Mouse (Mus musculus): Measurements from ENCODE around the gene Ascc1. TPM values are rescaled to one million over a fixed set of nuclear protein-coding genes. Genes with fewer than 3 reads are reported as not detected.

Ascc1 gene
- total and polyA plus RNA-seq, 2 experiments: 10.8 to 12.9 TPM

GRCm38 (mm10) chr10:59978401-59978800 is 24.2 kb upstream of the Ascc1 start:
- H3K36me3 ChIP-seq (ENCODE audit: control insufficient read depth, insufficient read depth, low read length): no peaks in the 10 kb centered on the region
- H3K9ac ChIP-seq (ENCODE audit: low read depth, low read length): no peak overlapping the region
- WGBS: 39% methylated on average over 2 of the region's 2 CpGs
- peak overlapping the region; percentile 54 for H3K27ac ChIP-seq (replicated peaks; ENCODE audit: insufficient read depth, low read depth, low read length)
- peaks cover 26% of the 10 kb centered on the region for H3K4me1 ChIP-seq (ENCODE audit: control insufficient read depth, insufficient read depth, low read length)
- no peaks in the 10 kb centered on the region for H3K27me3 ChIP-seq (ENCODE audit: control insufficient read depth, insufficient read depth, low read length)
- TF ChIP-seq CTCF (IDR thresholded peaks at IDR 0.05; ENCODE audit: low read depth, low read length): no peak
- no peak for TF ChIP-seq POLR2A (IDR thresholded peaks at IDR 0.05; ENCODE audit: extremely low read depth, insufficient read depth, low read length)
- H3K79me2 ChIP-seq (ENCODE audit: control insufficient read depth, insufficient read depth, low read length): no peaks in the 10 kb centered on the region
- peak; percentile 80 for DNase-seq (ENCODE audit: extremely low read depth, low read depth, low spot score)
- no peak overlapping the region for H3K4me3 ChIP-seq (ENCODE audit: insufficient read depth, low read depth, low read length)

DNA sequence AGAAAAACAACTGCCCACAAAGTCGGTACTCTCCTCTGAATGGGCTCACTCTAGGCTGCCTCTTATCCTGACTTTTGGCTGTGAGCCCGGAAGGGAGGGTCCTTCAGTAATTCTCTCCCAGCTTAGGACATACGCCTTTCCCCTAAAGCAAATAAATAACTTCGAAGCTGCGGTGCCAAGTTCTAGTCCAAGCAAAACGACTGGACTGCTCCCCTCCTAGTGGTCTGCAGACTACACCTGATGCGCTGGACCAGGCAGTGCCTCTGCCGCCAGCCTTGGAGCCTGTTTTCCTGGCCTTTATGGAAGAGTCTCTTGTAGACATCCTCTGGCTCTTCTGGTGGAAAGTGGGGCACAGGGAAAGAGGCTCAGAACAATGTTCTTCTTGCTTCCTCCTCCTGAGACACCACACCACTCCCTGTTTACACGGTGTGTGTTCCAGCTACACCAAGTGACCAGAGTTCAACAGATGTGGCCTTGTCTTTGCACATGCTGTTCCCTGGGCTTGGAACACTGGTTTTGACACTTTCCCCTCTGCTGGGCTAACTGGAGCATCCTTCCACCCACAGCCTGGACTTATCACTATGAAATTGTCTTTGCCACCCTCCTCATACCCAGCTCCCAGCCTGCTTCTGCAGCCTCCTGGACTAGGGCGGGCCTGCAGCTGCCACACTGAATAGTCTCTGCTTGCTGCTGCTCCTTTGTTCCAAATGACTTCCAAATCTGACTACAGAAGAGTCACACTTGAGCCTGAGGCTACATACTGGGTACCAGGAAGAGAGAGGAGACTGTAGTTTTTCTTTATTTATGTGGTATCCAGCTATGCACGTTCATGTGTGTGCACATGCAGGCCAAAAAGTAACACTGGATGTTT is 23.5 kb upstream of the Ascc1 start:
- WGBS: 33% methylated on average over 11 of the region's 11 CpGs
- DNase-seq (ENCODE audit: extremely low read depth, low read depth, low spot score): peak; percentile 80
- Histone ChIP-seq H3K27ac (replicated peaks; ENCODE audit: insufficient read depth, low read depth, low read length) (peak overlapping the region; percentile 54), H3K9ac (ENCODE audit: low read depth, low read length) (no peak overlapping the region), H3K4me3 (ENCODE audit: insufficient read depth, low read depth, low read length) (no peak overlapping the region), H3K79me2 (ENCODE audit: control insufficient read depth, insufficient read depth, low read length) (no peaks in the 10 kb centered on the region), H3K36me3 (ENCODE audit: control insufficient read depth, insufficient read depth, low read length) (no peaks in the 10 kb centered on the region), H3K4me1 (ENCODE audit: control insufficient read depth, insufficient read depth, low read length) (peaks cover 24% of the 10 kb centered on the region), H3K27me3 (ENCODE audit: control insufficient read depth, insufficient read depth, low read length) (no peaks in the 10 kb centered on the region)
- no peak for TF ChIP-seq CTCF (IDR thresholded peaks at IDR 0.05; ENCODE audit: low read depth, low read length)
- no peak for TF ChIP-seq POLR2A (IDR thresholded peaks at IDR 0.05; ENCODE audit: extremely low read depth, insufficient read depth, low read length)

GRCm38 (mm10) chr10:59980815-59981244 is 21.8 kb upstream of the Ascc1 start:
- no peak for DNase-seq (ENCODE audit: extremely low read depth, low read depth, low spot score)
- WGBS: 68% methylated on average over 6 of the region's 6 CpGs
- H3K9ac ChIP-seq (ENCODE audit: low read depth, low read length): peak overlapping the region; percentile 1
- H3K4me1 ChIP-seq (ENCODE audit: control insufficient read depth, insufficient read depth, low read length): peaks cover 19% of the 10 kb centered on the region
- no peaks in the 10 kb centered on the region for H3K36me3 ChIP-seq (ENCODE audit: control insufficient read depth, insufficient read depth, low read length)
- H3K27me3 ChIP-seq (ENCODE audit: control insufficient read depth, insufficient read depth, low read length): no peaks in the 10 kb centered on the region
- peak overlapping the region; percentile 53 for H3K27ac ChIP-seq (replicated peaks; ENCODE audit: insufficient read depth, low read depth, low read length)
- no peaks in the 10 kb centered on the region for H3K79me2 ChIP-seq (ENCODE audit: control insufficient read depth, insufficient read depth, low read length)
- no peak for TF ChIP-seq CTCF (IDR thresholded peaks at IDR 0.05; ENCODE audit: low read depth, low read length)
- no peak for TF ChIP-seq POLR2A (IDR thresholded peaks at IDR 0.05; ENCODE audit: extremely low read depth, insufficient read depth, low read length)
- no peak overlapping the region for H3K4me3 ChIP-seq (ENCODE audit: insufficient read depth, low read depth, low read length)

GRCm38 (mm10) chr10:59981336-59981735 is 21.3 kb upstream of the Ascc1 start:
- TF ChIP-seq POLR2A (IDR thresholded peaks at IDR 0.05; ENCODE audit: extremely low read depth, insufficient read depth, low read length) (no peak), CTCF (IDR thresholded peaks at IDR 0.05; ENCODE audit: low read depth, low read length) (no peak)
- H3K79me2 ChIP-seq (ENCODE audit: control insufficient read depth, insufficient read depth, low read length): no peaks in the 10 kb centered on the region
- no peaks in the 10 kb centered on the region for H3K27me3 ChIP-seq (ENCODE audit: control insufficient read depth, insufficient read depth, low read length)
- H3K27ac ChIP-seq (replicated peaks; ENCODE audit: insufficient read depth, low read depth, low read length): 0 out of 2 replicates have a peak overlapping the region, but pooled peaks have one; percentile 27
- no peaks in the 10 kb centered on the region for H3K36me3 ChIP-seq (ENCODE audit: control insufficient read depth, insufficient read depth, low read length)
- peaks cover 19% of the 10 kb centered on the region for H3K4me1 ChIP-seq (ENCODE audit: control insufficient read depth, insufficient read depth, low read length)
- WGBS: 75% methylated on average over 4 of the region's 4 CpGs
- H3K4me3 ChIP-seq (ENCODE audit: insufficient read depth, low read depth, low read length): no peak overlapping the region
- H3K9ac ChIP-seq (ENCODE audit: low read depth, low read length): no peak overlapping the region
- no peak for DNase-seq (ENCODE audit: extremely low read depth, low read depth, low spot score)

- DNase-seq (ENCODE audit: extremely low read depth, low read depth, low spot score): no peak
- no peak for TF ChIP-seq POLR2A (IDR thresholded peaks at IDR 0.05; ENCODE audit: extremely low read depth, insufficient read depth, low read length)
- no peak for TF ChIP-seq CTCF (IDR thresholded peaks at IDR 0.05; ENCODE audit: low read depth, low read length)
- 88% methylated on average over 9 of the region's 9 CpGs for WGBS
- H3K27me3 ChIP-seq (ENCODE audit: control insufficient read depth, insufficient read depth, low read length): no peaks in the 10 kb centered on the region
- no peak overlapping the region for H3K9ac ChIP-seq (ENCODE audit: low read depth, low read length)
- peaks cover 19% of the 10 kb centered on the region for H3K4me1 ChIP-seq (ENCODE audit: control insufficient read depth, insufficient read depth, low read length)
- no peak overlapping the region for H3K4me3 ChIP-seq (ENCODE audit: insufficient read depth, low read depth, low read length)
- H3K79me2 ChIP-seq (ENCODE audit: control insufficient read depth, insufficient read depth, low read length): no peaks in the 10 kb centered on the region
- 0 out of 2 replicates have a peak overlapping the region, but pooled peaks have one; percentile 27 for H3K27ac ChIP-seq (replicated peaks; ENCODE audit: insufficient read depth, low read depth, low read length)
- no peaks in the 10 kb centered on the region for H3K36me3 ChIP-seq (ENCODE audit: control insufficient read depth, insufficient read depth, low read length)
Observed at GRCm38 (mm10) chr10:59981792-59982191, 20.8 kb upstream of the Ascc1 start.

DNA sequence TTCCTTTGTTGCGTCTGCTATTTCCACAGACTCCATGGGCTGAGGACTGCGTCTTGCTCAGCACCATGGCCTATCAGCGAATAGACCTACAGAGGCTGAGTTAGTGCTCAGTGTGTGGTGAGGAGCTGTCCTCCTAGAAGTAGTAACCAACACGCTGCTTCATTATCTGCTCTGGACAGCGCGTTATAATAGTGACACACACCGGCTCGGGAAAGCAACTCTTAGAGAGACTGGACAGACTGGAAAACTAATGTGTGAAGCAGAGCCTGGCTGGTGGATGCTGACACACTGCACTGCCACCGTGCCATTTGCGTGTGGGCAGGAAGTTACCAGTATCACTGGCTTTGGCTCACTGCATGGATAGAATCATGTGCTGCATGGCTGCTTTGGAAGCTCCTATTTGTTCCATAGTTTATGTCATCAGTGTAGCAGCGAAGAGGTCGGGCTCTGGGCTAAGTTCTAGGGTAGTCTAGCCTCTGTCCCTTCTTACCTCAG is 20.2 kb upstream of the Ascc1 start:
- no peak for TF ChIP-seq CTCF (IDR thresholded peaks at IDR 0.05; ENCODE audit: low read depth, low read length)
- TF ChIP-seq POLR2A (IDR thresholded peaks at IDR 0.05; ENCODE audit: extremely low read depth, insufficient read depth, low read length): no peak
- 91% methylated on average over 12 of the region's 12 CpGs for WGBS
- H3K9ac ChIP-seq (ENCODE audit: low read depth, low read length): no peak overlapping the region

More for the DNA sequence above, 20.2 kb upstream of the Ascc1 start:
- H3K79me2 ChIP-seq (ENCODE audit: control insufficient read depth, insufficient read depth, low read length): no peaks in the 10 kb centered on the region
- no peak for DNase-seq (ENCODE audit: extremely low read depth, low read depth, low spot score)
- no peak overlapping the region for H3K27ac ChIP-seq (replicated peaks; ENCODE audit: insufficient read depth, low read depth, low read length)
- no peaks in the 10 kb centered on the region for H3K27me3 ChIP-seq (ENCODE audit: control insufficient read depth, insufficient read depth, low read length)
- H3K36me3 ChIP-seq (ENCODE audit: control insufficient read depth, insufficient read depth, low read length): no peaks in the 10 kb centered on the region
- H3K4me3 ChIP-seq (ENCODE audit: insufficient read depth, low read depth, low read length): no peak overlapping the region
- H3K4me1 ChIP-seq (ENCODE audit: control insufficient read depth, insufficient read depth, low read length): peaks cover 19% of the 10 kb centered on the region

Data from liver, adult 2 months (tissue).